In the genomic region with DNA sequence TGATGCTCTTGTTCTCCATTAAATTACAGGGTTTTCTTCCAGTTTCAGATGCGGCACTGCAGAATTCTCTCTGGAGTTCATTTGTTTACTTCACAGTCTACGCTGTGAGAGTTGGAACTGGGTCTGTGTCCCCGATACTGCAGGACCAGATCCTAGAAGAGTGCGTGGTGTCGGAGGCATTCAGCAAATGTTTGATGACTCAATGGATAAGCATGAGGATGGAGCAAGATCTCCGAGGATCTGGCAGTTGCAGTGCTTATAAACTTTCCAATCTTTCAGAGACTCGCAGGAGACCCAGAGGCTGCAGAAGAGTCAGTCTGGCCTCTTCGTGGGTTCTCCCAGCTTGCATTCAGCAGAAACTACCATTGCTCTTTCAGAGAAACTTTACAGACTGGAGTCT, we compare ENCODE assay signal across 23 mouse cellular contexts.
A peak's percentile ranks its signal among the peaks of the same experiment; 100 is the strongest.
DNase-seq lines count a peak whose midpoint lies in the region; ATAC-seq and TF ChIP-seq lines count a peak whose summit lies in the region.
"Had no signal": no experiment of that assay in that cellular context is flagged by ENCODE, and none has a peak within 500 bp of the region (broad histone marks: within the 10 kb centered on the region; RNA-seq: fewer than 3 reads in every experiment).

No protein-coding gene starts in this region.

- H3K9ac ChIP-seq in heart, embryonic 11.5 days (ENCODE audit: low read depth, low read length), result no peak overlapping the region
- H3K9ac ChIP-seq: forebrain, embryonic 15.5 days; hindbrain, embryonic 13.5 days; limb, embryonic 15.5 days; liver, embryonic 15.5 days had no signal

- H3K9me3 ChIP-seq in midbrain, embryonic 10.5 days (replicated peaks), result no peaks in the 10 kb centered on the region
- no peaks in the 10 kb centered on the region for H3K9me3 ChIP-seq in heart, embryonic 11.5 days (replicated peaks; ENCODE audit: control insufficient read depth, low read length)
- H3K9me3 ChIP-seq: forebrain, embryonic 15.5 days; hindbrain, embryonic 13.5 days; limb, embryonic 15.5 days; liver, embryonic 15.5 days had no signal

- no peak for ATAC-seq in heart, embryonic 11.5 days (replicated peaks; ENCODE audit: insufficient number of reproducible peaks, low FRiP score, low TSS enrichment)
- ATAC-seq: forebrain, embryonic 15.5 days; inflammation-experienced regulatory T-cells, adult 6 months; midbrain, embryonic 16.5 days had no signal

- H3K4me2 ChIP-seq in heart, embryonic 11.5 days, result no peak overlapping the region
- H3K4me2 ChIP-seq: forebrain, embryonic 15.5 days; hindbrain, embryonic 13.5 days; limb, embryonic 15.5 days; liver, embryonic 15.5 days had no signal

- no peaks in the 10 kb centered on the region for H3K36me3 ChIP-seq in midbrain, embryonic 10.5 days
- no peaks in the 10 kb centered on the region for H3K36me3 ChIP-seq in heart, embryonic 11.5 days (ENCODE audit: control insufficient read depth, insufficient read depth, low read length)
- H3K36me3 ChIP-seq: forebrain, embryonic 15.5 days; hindbrain, embryonic 13.5 days; limb, embryonic 15.5 days; liver, embryonic 15.5 days had no signal

- peak; percentile 20 for DNase-seq in gastrocnemius, adult 2 months
- DNase-seq in gastrocnemius, postnatal 10 days, result no peak
- peak; percentile 7 for DNase-seq in NIH3T3 (ENCODE audit: low read depth)
- peak; percentile 32 for DNase-seq in lung, postnatal 25 days (ENCODE audit: low spot score)
- no peak for DNase-seq in midbrain, embryonic 10.5 days (ENCODE audit: low spot score)
- DNase-seq in heart, postnatal 36 days, result no peak
- DNase-seq: adrenal gland, postnatal 14 days; B cell, adult 2 months; cerebellum, adult 8-10 months; cerebellum, postnatal 36 days; embryo, embryonic 11 days; kidney, adult 18-20 months; kidney, postnatal 4 days; left cerebral cortex, postnatal 4 days; thymus, postnatal 25 days had no signal

- no peak overlapping the region for H3K27ac ChIP-seq in gastrocnemius, adult 2 months
- no peak overlapping the region for H3K27ac ChIP-seq in midbrain, embryonic 10.5 days (replicated peaks)
- no peak overlapping the region for H3K27ac ChIP-seq in heart, embryonic 11.5 days (ENCODE audit: low read depth, low read length)
- H3K27ac ChIP-seq: forebrain, embryonic 15.5 days; hindbrain, embryonic 13.5 days; limb, embryonic 15.5 days; liver, embryonic 15.5 days; macrophage had no signal

- no peaks in the 10 kb centered on the region for H3K27me3 ChIP-seq in midbrain, embryonic 10.5 days (ENCODE audit: low read depth, poor library complexity, severe bottlenecking)
- H3K27me3 ChIP-seq in heart, embryonic 11.5 days (ENCODE audit: control insufficient read depth, insufficient read depth, low read length), result no peaks in the 10 kb centered on the region
- H3K27me3 ChIP-seq: forebrain, embryonic 15.5 days; hindbrain, embryonic 13.5 days; limb, embryonic 15.5 days; liver, embryonic 15.5 days had no signal

- WGBS in midbrain, embryonic 10.5 days, result 90% methylated on average over 8 of the region's 8 CpGs
- 75% methylated on average over 8 of the region's 8 CpGs for WGBS in heart, embryonic 11.5 days (ENCODE audit: insufficient replicate concordance)

- TF ChIP-seq CTCF in gastrocnemius, adult 2 months (IDR thresholded peaks at IDR 0.05), result no peak

- no peak overlapping the region for H3K4me3 ChIP-seq in gastrocnemius, adult 2 months
- no peak overlapping the region for H3K4me3 ChIP-seq in midbrain, embryonic 10.5 days
- H3K4me3 ChIP-seq in heart, embryonic 11.5 days (ENCODE audit: low read depth, low read length), result no peak overlapping the region
- H3K4me3 ChIP-seq: forebrain, embryonic 15.5 days; hindbrain, embryonic 13.5 days; limb, embryonic 15.5 days; liver, embryonic 15.5 days had no signal

- H3K4me1 ChIP-seq in midbrain, embryonic 10.5 days, result no peaks in the 10 kb centered on the region
- peaks cover 5% of the 10 kb centered on the region; the same call in 1 of the 2 replicates for H3K4me1 ChIP-seq in heart, embryonic 11.5 days (ENCODE audit: control insufficient read depth, insufficient read depth, low read length)
- H3K4me1 ChIP-seq: forebrain, embryonic 15.5 days; limb, embryonic 15.5 days; liver, embryonic 15.5 days had no signal

- intact Hi-C loops in gastrocnemius, adult 2 months (cut with DNase I), result no loop called here
- intact Hi-C loops in heart, postnatal 36 days (cut with DNase I), result no loop called here

Comparison
In these comparisons a context has a peak if more than half of its experiments do, and no peak if none do; other contexts are left out.
1. DNase-seq: peak in gastrocnemius, adult 2 months (single experiment), NIH3T3 (single experiment) and lung, postnatal 25 days (single experiment); none in gastrocnemius, postnatal 10 days (single experiment), midbrain, embryonic 10.5 days (single experiment) and heart, postnatal 36 days (0 of 2).